Mouse (Mus musculus) retina, embryonic 14.5 days (tissue): ENCODE results near the gene Ascc2.
A peak's percentile ranks its signal among the peaks of the same experiment; 100 is the strongest.

Experiments used
- DNase-seq: peaks from one replicate; pipeline ENCODE4 v3.0.0-alpha.2; 2015; ENCODE audit warnings: low spot score

Gene Ascc2

DNA sequence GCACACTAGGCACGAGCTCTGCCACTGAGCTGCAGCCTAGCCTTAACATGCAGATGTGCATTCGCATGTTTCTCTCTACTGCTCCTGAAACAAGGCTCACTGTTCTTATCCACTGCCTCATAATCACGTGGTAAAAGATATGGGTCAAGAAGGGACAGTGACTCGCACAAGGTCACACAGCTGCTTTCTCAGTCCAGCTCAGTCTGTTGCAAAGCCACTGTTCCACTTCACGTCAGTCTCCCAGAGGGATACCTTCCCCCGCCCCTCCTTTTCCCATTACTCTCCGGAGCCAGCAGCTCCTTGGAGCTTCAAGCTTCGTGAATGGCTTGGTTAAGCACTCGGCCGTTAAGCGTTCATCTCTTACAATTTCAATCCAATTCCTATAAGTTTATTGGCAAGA is 82.8 kb downstream of the Ascc2 start:
- no peak for DNase-seq

DNA sequence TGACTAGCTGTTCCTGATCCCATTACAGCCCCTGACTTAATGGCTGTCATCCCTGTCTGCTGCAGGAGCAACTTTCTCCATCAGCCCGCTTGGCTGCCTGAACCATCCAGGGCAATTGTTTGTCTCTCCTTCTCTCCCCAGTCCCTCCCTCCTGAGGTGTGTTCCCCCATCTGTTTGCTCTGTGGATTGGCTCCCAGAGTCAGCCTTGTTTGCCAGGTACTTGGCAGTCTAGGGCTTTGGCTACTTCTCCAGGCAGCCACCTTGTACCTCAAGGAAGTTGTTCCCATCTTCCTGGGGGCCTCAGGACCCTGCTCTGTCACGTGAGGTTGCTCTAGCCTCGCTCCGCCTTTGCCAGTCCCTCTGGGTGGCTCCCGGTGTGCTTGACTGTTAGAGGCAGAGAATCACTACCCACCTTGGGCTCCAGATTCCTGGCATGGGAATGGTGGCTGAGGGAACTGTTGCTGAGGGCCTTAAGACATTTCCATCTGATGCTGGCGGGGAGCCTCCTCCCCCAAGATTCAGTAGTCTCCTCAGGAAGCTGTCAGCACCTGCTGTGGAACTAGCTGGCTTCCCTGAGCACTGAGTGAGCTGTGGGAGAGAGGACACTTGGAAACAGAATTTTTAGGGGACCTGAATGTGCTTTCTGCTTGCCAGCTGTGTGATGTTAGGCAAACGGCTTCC is 83.5 kb downstream of the Ascc2 start:
- DNase-seq, result no peak

DNA sequence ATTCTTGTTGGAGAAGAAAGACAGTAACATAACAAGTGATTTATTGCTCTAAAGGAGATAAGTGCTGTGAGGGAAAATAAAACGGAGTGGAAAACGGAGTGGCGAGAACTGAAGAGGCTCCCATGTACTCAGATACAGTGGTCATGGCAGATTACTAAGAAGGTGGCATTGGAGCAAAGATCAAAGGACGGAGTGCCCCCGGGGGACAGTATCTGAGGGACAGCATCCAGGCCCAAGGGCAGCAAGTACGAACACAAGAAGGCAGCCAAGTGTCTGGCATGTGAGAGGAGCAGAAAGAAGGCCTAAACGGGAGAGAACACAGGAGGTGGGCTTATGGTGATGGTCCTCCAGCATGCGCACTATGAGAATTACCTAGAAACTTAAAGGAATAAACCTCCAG is 84.2 kb downstream of the Ascc2 start:
- no peak for DNase-seq

- no peak for DNase-seq
Observed at GRCm38 (mm10) chr11:4729603-4730002, 92.1 kb downstream of the Ascc2 start.

GRCm38 (mm10) chr11:4730096-4730495 is 92.5 kb downstream of the Ascc2 start:
- no peak for DNase-seq

DNA sequence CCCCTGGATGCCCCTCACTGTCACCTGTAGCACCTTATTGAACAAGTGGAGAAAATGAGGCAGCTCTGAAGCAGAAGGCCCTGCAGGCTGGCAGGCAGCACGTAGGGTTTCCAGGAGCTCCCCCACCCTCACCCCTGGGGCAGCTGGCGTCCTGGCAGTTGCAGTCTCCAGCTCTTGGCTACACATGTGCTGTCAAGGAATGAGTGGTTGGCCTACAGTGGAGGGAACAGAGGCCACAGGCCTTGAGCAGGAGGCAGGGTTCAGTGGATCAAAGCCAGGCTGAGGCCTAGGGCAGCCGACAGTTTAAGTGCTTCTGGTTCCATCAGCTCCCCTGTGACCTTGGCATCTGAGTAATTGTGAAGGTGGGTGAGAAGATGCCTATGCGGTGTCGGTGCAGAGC is 93.4 kb downstream of the Ascc2 start:
- no peak for DNase-seq

DNA sequence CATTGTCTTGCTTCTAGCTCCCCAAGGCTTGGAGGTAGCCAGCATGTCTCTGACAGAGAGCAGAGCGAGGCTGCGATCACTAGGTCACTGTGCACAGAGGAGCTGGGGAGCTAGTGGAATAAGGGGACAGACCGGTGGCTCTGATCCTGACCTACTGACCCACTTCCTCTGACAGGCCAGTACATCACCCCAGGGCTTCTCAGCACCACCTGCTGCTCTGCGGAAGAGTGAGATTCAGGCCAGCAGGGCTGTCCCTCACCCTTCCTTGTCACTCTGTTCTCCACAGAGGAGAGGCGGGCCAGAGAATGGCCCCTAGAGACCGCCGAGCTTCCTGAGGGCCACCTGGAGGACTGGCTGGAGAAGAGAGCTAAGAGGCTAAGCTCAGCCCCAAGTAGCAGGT is 94.2 kb downstream of the Ascc2 start:
- DNase-seq, result no peak

GRCm38 (mm10) chr11:4734179-4734578 is 96.6 kb downstream of the Ascc2 start:
- peak; percentile 66 for DNase-seq
